Mouse (Mus musculus) kidney, postnatal 0 days (tissue): ENCODE measurements at regions not wholly inside any gene's neighbourhood (a gene's known extent, or its start where the extent isn't known, plus 50 kb on each side); places are given as distances from the start of the nearest gene placed in this dataset.

ENCODE experiments used
- ATAC-seq: fragments of 200-750 bp; cut with Nextera tagmentation; replicated peaks from 2 replicates; pipeline ENCODE4 v1.8.0; 2017; ENCODE audit warnings: low read depth, moderate number of reproducible peaks, moderate TSS enrichment, moderate library complexity; ENCODE audit not compliant: low FRiP score
- DNase-seq: peaks from one replicate; pipeline ENCODE4 v3.0.0-alpha.2; 2016; ENCODE audit warnings: low spot score
- H3K27ac ChIP-seq: fragments of 300-500 bp; sonication (generic); 2 replicates; pipeline ENCODE4 v1.5.1; 2014; ENCODE audit warnings: mild to moderate bottlenecking
- H3K27me3 ChIP-seq: fragments of 300-500 bp; sonication (generic); 2 replicates; pipeline ENCODE4 v1.6.1; 2014; ENCODE audit warnings: low read length, mixed read lengths; ENCODE audit not compliant: insufficient read depth
- H3K36me3 ChIP-seq: fragments of 300-500 bp; sonication (generic); 2 replicates; pipeline ENCODE4 v1.6.1; 2014; ENCODE audit warnings: low read length, mixed read lengths; ENCODE audit not compliant: insufficient read depth
- H3K4me1 ChIP-seq: fragments of 300-500 bp; sonication (generic); replicated peaks from 2 replicates; pipeline ENCODE4 v1.6.1; 2014; ENCODE audit warnings: antibody characterized with exemption, low read length, mixed read lengths; ENCODE audit not compliant: insufficient read depth
- H3K4me2 ChIP-seq: fragments of 300-500 bp; sonication (generic); 2 replicates; pipeline ENCODE4 v1.6.1; 2014; ENCODE audit warnings: mild to moderate bottlenecking, low read length, moderate library complexity, mixed read lengths
- H3K4me3 ChIP-seq: fragments of 300-500 bp; sonication (generic); replicated peaks from 2 replicates; pipeline ENCODE4 v1.5.1; 2014; ENCODE audit warnings: low read depth, low read length
- H3K9ac ChIP-seq: fragments of 300-500 bp; sonication (generic); 2 replicates; pipeline ENCODE4 v1.6.1; 2014; ENCODE audit warnings: low read depth, low read length
- H3K9me3 ChIP-seq: fragments of 300-500 bp; sonication (generic); replicated peaks from 2 replicates; pipeline ENCODE4 v1.6.1; 2016; ENCODE audit warnings: low read length, inconsistent platforms, mixed read lengths
- CTCF ChIP-seq: IDR thresholded peaks from 2 replicates; pipeline ENCODE4 v1.5.1; 2016; ENCODE audit warnings: antibody characterized with exemption, low read depth, mild to moderate bottlenecking, moderate library complexity
- WGBS: fragments of 180-500 bp; shearing (Covaris S2); extraction: QIAGEN DNeasy Blood & Tissue Kit; methylation state at CpG from one replicate; pipeline ENCODE4 v1.1.7; 2014; 5-methylcytosine and 5-hydroxymethylcytosine counted together

DNA sequence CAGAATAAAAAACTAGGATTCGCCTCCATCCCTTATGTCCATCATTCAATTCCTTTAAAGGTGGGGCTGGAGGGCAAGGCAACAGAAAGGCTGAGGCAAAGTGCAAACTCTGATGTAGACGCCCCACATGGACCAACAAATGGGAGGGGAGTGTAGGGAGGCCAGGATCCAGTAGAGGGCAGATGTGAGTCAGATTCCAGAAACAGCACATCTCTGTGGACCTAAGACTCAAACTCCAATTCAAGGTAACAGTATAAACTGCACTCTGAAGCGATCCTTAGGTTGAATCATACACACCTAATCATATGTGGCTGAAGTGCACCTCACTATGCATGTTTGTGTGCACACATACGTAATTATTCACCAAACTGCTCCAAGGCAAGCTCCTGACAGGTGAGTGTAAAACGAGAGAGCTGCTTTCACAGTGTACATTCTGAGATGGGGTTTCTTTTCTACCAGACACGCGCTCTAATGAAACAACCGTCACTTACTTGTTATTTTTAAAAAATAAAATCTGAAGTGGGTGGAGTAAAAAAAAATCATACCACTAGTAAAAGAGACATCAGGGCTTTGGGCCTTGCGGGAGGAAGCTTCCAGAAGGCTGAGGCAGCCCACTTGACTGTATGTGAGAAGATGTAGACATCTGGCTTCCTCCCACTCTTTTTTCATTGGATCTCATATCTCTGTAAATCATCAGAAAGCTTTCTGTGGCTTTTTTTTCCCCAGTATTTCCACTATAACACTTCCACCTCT lies 60.6 kb upstream of the Ssx2ip start:
- no peaks in the 10 kb centered on the region for H3K9me3 ChIP-seq
- 61% methylated on average over 9 of the region's 9 CpGs for WGBS
- no peaks in the 10 kb centered on the region for H3K4me1 ChIP-seq
- no peaks in the 10 kb centered on the region for H3K27me3 ChIP-seq
- DNase-seq = peak; percentile 70
- H3K27ac ChIP-seq = no peak overlapping the region
- ATAC-seq = 0 out of 2 replicates have a peak, but pooled peaks have one; percentile 53
- no peaks in the 10 kb centered on the region for H3K36me3 ChIP-seq
- H3K4me2 ChIP-seq = no peak overlapping the region
- TF ChIP-seq CTCF = peak; percentile 83
- no peak overlapping the region for H3K4me3 ChIP-seq
- no peak overlapping the region for H3K9ac ChIP-seq

DNA sequence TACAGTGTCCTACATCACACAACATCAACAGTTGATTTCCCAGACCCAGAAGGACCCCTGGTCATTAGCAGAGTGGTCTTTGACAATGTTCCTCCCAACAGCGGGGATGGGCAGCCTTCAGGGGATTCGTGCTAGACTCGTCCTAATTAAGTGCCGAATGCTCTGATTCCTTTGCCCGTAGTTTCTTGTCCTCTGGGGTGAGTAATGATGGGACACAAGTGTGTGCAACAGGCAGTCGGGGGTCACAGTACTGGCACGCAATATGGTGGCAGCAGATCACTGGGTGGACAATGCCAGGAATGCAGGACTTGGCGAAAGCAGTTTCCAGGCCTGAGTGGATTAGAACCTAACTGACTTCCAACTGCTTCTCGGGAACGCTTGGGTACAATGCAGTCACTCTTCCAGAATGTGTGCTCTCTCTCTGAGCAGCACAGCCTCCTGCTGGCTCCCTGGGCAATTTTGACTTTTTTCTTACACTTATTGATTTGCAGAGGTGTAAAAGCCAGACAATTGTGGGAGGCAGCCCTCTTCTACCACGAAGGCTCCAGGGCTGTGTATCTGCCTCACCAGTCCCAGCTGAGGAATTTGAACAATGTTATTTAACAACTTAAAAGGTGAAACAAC lies 59.9 kb upstream of the Ssx2ip start:
- Histone ChIP-seq H3K9ac (no peak overlapping the region), H3K27me3 (no peaks in the 10 kb centered on the region), H3K4me2 (no peak overlapping the region), H3K9me3 (no peaks in the 10 kb centered on the region), H3K4me3 (no peak overlapping the region), H3K4me1 (no peaks in the 10 kb centered on the region), H3K36me3 (no peaks in the 10 kb centered on the region), H3K27ac (no peak overlapping the region)
- no peak for TF ChIP-seq CTCF
- 84% methylated on average over 11 of the region's 11 CpGs for WGBS
- ATAC-seq = no peak
- DNase-seq = no peak

DNA sequence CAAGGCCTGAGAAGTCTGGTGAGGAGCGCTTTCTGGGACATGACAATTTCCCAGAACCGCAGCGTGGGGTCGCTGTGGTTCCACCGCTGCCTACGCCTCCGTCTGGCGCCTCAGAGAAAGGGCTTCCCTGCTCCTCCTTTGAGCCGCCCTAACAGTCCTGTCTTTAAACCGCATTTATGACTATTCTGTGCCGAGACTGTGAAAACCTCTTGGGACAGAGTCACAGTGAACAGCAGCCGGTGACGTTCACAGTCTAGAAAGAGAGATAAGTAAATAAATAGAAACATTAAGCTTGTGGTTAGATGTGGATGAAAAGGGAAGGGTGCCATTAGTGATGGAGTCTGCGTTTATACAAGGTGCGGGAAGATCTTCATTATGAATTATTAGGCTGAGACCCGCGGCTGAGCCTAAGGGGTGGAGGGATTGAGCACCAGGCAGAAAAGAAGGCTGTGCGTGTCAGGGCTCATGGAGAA lies 59.1 kb upstream of the Ssx2ip start:
- 6% methylated on average over 18 of the region's 18 CpGs for WGBS
- peak; percentile 86 for DNase-seq
- Histone ChIP-seq H3K9ac (no peak overlapping the region), H3K27ac (no peak overlapping the region), H3K4me3 (0 out of 2 replicates have a peak overlapping the region, but pooled peaks have one; percentile 7), H3K9me3 (no peaks in the 10 kb centered on the region), H3K4me2 (peak overlapping the region; percentile 43), H3K27me3 (no peaks in the 10 kb centered on the region), H3K4me1 (no peaks in the 10 kb centered on the region), H3K36me3 (no peaks in the 10 kb centered on the region)
- ATAC-seq = peak; percentile 58
- peak; percentile 97 for TF ChIP-seq CTCF

DNA sequence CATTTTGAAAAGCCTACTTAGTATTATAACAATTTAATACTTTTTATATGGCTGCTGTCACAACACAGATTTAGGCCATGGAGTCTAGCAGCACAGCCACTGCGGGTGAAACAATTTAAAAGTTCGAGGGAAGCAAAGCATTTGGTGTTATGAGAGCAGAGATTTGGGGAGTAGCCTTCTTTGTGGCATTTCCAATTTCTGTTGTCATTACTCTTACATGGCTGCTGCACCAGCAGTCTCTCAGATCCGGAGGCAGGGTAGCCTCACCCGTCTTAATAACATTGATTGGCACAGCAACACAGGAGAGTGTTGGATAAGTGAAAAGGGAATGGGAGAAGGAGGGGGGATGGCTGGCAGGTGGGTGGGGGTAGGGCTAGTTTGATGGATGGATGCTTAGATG lies 58.5 kb upstream of the Ssx2ip start:
- WGBS = 62% methylated on average over 4 of the region's 4 CpGs
- no peaks in the 10 kb centered on the region for H3K4me1 ChIP-seq
- no peak for TF ChIP-seq CTCF

DNA sequence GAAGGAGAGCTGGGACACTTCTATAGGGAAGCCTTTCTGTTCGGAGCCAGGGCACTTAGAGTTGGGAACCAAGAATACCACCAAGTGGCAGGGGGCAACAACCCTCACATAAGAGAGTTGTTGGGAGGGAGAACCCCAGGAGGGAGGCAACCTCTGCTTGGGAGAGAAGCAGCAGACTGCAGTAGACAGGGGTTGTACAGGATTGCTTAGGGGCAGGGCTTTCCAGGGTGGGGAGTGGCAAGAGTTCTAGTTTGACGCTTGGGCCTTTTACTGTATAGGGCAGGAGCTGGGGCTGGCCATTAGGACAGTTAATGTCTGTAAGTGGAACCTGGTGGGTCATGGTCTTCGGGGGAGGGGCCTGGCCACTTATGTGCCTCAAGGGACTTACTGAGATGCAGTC lies 57.1 kb upstream of the Ssx2ip start:
- H3K27ac ChIP-seq = no peak overlapping the region
- H3K36me3 ChIP-seq = no peaks in the 10 kb centered on the region
- DNase-seq (no peak), ATAC-seq (no peak)
- H3K27me3 ChIP-seq = no peaks in the 10 kb centered on the region
- no peak overlapping the region for H3K4me2 ChIP-seq
- no peak overlapping the region for H3K4me3 ChIP-seq
- WGBS = 88% methylated on average over 3 of the region's 3 CpGs
- H3K4me1 ChIP-seq = no peaks in the 10 kb centered on the region
- no peak for TF ChIP-seq CTCF
- H3K9ac ChIP-seq = no peak overlapping the region
- H3K9me3 ChIP-seq = no peaks in the 10 kb centered on the region

More for the DNA sequence above, 58.5 kb upstream of the Ssx2ip start:
- no peaks in the 10 kb centered on the region for H3K36me3 ChIP-seq
- H3K4me3 ChIP-seq = no peak overlapping the region
- no peaks in the 10 kb centered on the region for H3K9me3 ChIP-seq
- ATAC-seq (no peak), DNase-seq (no peak)
- no peak overlapping the region for H3K4me2 ChIP-seq
- no peak overlapping the region for H3K27ac ChIP-seq
- no peaks in the 10 kb centered on the region for H3K27me3 ChIP-seq
- no peak overlapping the region for H3K9ac ChIP-seq

DNA sequence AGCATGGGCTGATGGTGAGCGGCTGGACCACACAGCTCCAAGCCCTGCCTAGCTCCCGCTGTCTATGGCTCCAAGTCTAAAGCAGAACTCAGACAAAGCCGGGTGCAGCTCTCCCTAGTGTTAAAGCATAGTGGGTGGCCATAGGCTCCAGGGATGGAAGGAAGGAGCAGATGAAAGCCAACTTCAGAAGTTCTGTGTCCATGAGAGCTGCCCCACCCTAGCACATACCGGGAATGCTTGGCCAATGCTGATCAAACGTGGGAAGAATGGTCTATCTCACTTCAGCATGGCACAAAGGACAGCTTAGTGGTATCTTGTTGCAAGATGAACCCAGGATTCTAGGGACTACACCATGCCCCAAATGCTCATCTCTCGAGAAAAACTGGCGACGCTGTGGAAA lies 55.5 kb upstream of the Ssx2ip start:
- no peaks in the 10 kb centered on the region for H3K4me1 ChIP-seq
- no peaks in the 10 kb centered on the region for H3K9me3 ChIP-seq
- no peaks in the 10 kb centered on the region for H3K36me3 ChIP-seq
- ATAC-seq (no peak), DNase-seq (no peak)
- H3K27me3 ChIP-seq = no peaks in the 10 kb centered on the region
- WGBS = 84% methylated on average over 8 of the region's 8 CpGs
- H3K4me2 ChIP-seq = no peak overlapping the region
- no peak overlapping the region for H3K9ac ChIP-seq
- no peak overlapping the region for H3K27ac ChIP-seq
- H3K4me3 ChIP-seq = no peak overlapping the region
- TF ChIP-seq CTCF = no peak
